8 mouse cellular contexts compared by ENCODE assay signal in genomic region chr4:43043644-43044357, GRCm38 (mm10). TPM values are rescaled to one million over a fixed set of nuclear protein-coding genes. Genes with fewer than 3 reads are reported as not detected.
A peak's percentile ranks its signal among the peaks of the same experiment; 100 is the strongest.
DNase-seq lines count a peak whose midpoint lies in the region; ATAC-seq lines count a peak whose summit lies in the region.

No protein-coding gene starts in this region.

- peaks cover 48% of the 10 kb centered on the region for H3K4me1 ChIP-seq in forebrain, embryonic 15.5 days
- H3K4me1 ChIP-seq in hindbrain, embryonic 16.5 days (ENCODE audit: control insufficient read depth, insufficient read depth, low read depth, low read length) = peaks cover 35% of the 10 kb centered on the region
- H3K4me1 ChIP-seq in limb, embryonic 13.5 days = peaks cover 31% of the 10 kb centered on the region
- peaks cover 58% of the 10 kb centered on the region for H3K4me1 ChIP-seq in midbrain, embryonic 13.5 days (replicated peaks)

- H3K27me3 ChIP-seq in forebrain, embryonic 15.5 days = no peaks in the 10 kb centered on the region
- no peaks in the 10 kb centered on the region for H3K27me3 ChIP-seq in hindbrain, embryonic 16.5 days (replicated peaks; ENCODE audit: control insufficient read depth, insufficient read depth, low read length)
- H3K27me3 ChIP-seq in limb, embryonic 13.5 days = no peaks in the 10 kb centered on the region
- no peaks in the 10 kb centered on the region for H3K27me3 ChIP-seq in midbrain, embryonic 13.5 days

- peak overlapping the region; percentile 81 for H3K4me2 ChIP-seq in forebrain, embryonic 15.5 days (replicated peaks)
- H3K4me2 ChIP-seq in hindbrain, embryonic 16.5 days (ENCODE audit: low read length) = peak overlapping the region; percentile 72
- peak overlapping the region; percentile 86 for H3K4me2 ChIP-seq in limb, embryonic 13.5 days (replicated peaks)
- H3K4me2 ChIP-seq in midbrain, embryonic 13.5 days (replicated peaks) = peak overlapping the region; percentile 80

- no peaks in the 10 kb centered on the region for H3K9me3 ChIP-seq in forebrain, embryonic 15.5 days
- no peaks in the 10 kb centered on the region for H3K9me3 ChIP-seq in hindbrain, embryonic 16.5 days (ENCODE audit: control insufficient read depth, low read length)
- H3K9me3 ChIP-seq in limb, embryonic 13.5 days = no peaks in the 10 kb centered on the region
- H3K9me3 ChIP-seq in midbrain, embryonic 13.5 days = no peaks in the 10 kb centered on the region

- peak overlapping the region; percentile 55 for H3K9ac ChIP-seq in forebrain, embryonic 15.5 days (replicated peaks)
- peak overlapping the region; percentile 63 for H3K9ac ChIP-seq in hindbrain, embryonic 16.5 days (ENCODE audit: low read depth, low read length)
- peak overlapping the region; percentile 1; the same call in 1 of the 2 replicates for H3K9ac ChIP-seq in limb, embryonic 13.5 days
- H3K9ac ChIP-seq in midbrain, embryonic 13.5 days (replicated peaks) = peak overlapping the region; percentile 73

- no peak for ATAC-seq in cerebellum, adult (ENCODE audit: insufficient number of reproducible peaks, low FRiP score, low TSS enrichment)
- ATAC-seq in forebrain, embryonic 15.5 days (replicated peaks) = peak; percentile 53
- ATAC-seq in hindbrain, embryonic 16.5 days = peak; percentile 65
- ATAC-seq in limb, embryonic 13.5 days (ENCODE audit: low FRiP score, low read depth) = no peak
- peak; percentile 76 for ATAC-seq in midbrain, embryonic 13.5 days

- peak; percentile 47 to 51 for DNase-seq in cerebellum, postnatal 10 days
- peak; percentile 86 for DNase-seq in adrenal gland, adult 2 months
- DNase-seq in spleen, postnatal 10 days (ENCODE audit: low spot score in 2 of 2) = peak; percentile 35 to 80

- peak overlapping the region; percentile 71 for H3K4me3 ChIP-seq in forebrain, embryonic 15.5 days
- H3K4me3 ChIP-seq in hindbrain, embryonic 16.5 days (ENCODE audit: low read length) = peak overlapping the region; percentile 55; the same call in 1 of the 2 replicates
- no peak overlapping the region for H3K4me3 ChIP-seq in limb, embryonic 13.5 days
- H3K4me3 ChIP-seq in midbrain, embryonic 13.5 days (replicated peaks) = peak overlapping the region; percentile 52

- peak overlapping the region; percentile 93 for H3K27ac ChIP-seq in forebrain, embryonic 15.5 days (replicated peaks)
- peak overlapping the region; percentile 92 for H3K27ac ChIP-seq in hindbrain, embryonic 16.5 days (ENCODE audit: low read depth, low read length)
- no peak overlapping the region for H3K27ac ChIP-seq in limb, embryonic 13.5 days
- peak overlapping the region; percentile 95 for H3K27ac ChIP-seq in midbrain, embryonic 13.5 days

- H3K36me3 ChIP-seq in forebrain, embryonic 15.5 days = no peaks in the 10 kb centered on the region
- no peaks in the 10 kb centered on the region for H3K36me3 ChIP-seq in hindbrain, embryonic 16.5 days (ENCODE audit: control insufficient read depth, insufficient read depth, low read length)
- H3K36me3 ChIP-seq in limb, embryonic 13.5 days = no peaks in the 10 kb centered on the region
- H3K36me3 ChIP-seq in midbrain, embryonic 13.5 days = no peaks in the 10 kb centered on the region

- 5% methylated on average over 7 of the region's 7 CpGs for WGBS in forebrain, embryonic 15.5 days
- 7% methylated on average over 7 of the region's 7 CpGs for WGBS in hindbrain, embryonic 16.5 days
- 29% methylated on average over 7 of the region's 7 CpGs for WGBS in limb, embryonic 13.5 days
- 3% methylated on average over 7 of the region's 7 CpGs for WGBS in midbrain, embryonic 13.5 days

RNA-seq across cellular contexts. Expression of gene Fam214b, which starts 2.2 kb away (rescaled TPM):
- 10 to 100 TPM; 51.5 TPM for total RNA-seq in adrenal gland, adult 2 months (2021)
- polyA plus RNA-seq in adrenal gland, adult 2 months (2012; rRNA removed) = 42.1 and 43.5 TPM in 2 replicates
- 44.8 and 45.3 TPM in 2 replicates for polyA plus RNA-seq in forebrain, embryonic 15.5 days (2015; fragmentation: Nextera tagmentation; extraction: Ambion mirVana)
- polyA plus RNA-seq in hindbrain, embryonic 16.5 days (2015; fragmentation: Nextera tagmentation; extraction: Ambion mirVana) = 32.3 and 36.3 TPM in 2 replicates
- 13.7 and 14.7 TPM in 2 replicates for polyA plus RNA-seq in limb, embryonic 13.5 days (2015; fragmentation: Nextera tagmentation; extraction: Ambion mirVana)
- 45.4 and 55.2 TPM in 2 replicates for polyA plus RNA-seq in midbrain, embryonic 13.5 days (2015; fragmentation: Nextera tagmentation; extraction: Ambion mirVana)

RNA-seq across cellular contexts. Expression of gene Stoml2, which starts 12.3 kb away (rescaled TPM):
- 100 to 1,000 TPM; 227 to 252 TPM for total RNA-seq in adrenal gland, adult 2 months (2021)
- polyA plus RNA-seq in adrenal gland, adult 2 months (2012; rRNA removed) = 192 and 291 TPM in 2 replicates
- polyA plus RNA-seq in forebrain, embryonic 15.5 days (2015; fragmentation: Nextera tagmentation; extraction: Ambion mirVana) = 259 and 263 TPM in 2 replicates
- 234 and 261 TPM in 2 replicates for polyA plus RNA-seq in hindbrain, embryonic 16.5 days (2015; fragmentation: Nextera tagmentation; extraction: Ambion mirVana)
- 343 and 345 TPM in 2 replicates for polyA plus RNA-seq in limb, embryonic 13.5 days (2015; fragmentation: Nextera tagmentation; extraction: Ambion mirVana)
- polyA plus RNA-seq in midbrain, embryonic 13.5 days (2015; fragmentation: Nextera tagmentation; extraction: Ambion mirVana) = 245 and 253 TPM in 2 replicates

RNA-seq across cellular contexts. Expression of gene Unc13b, which starts 15.0 kb away (rescaled TPM):
- 10 to 100 TPM; 10.6 to 11.1 TPM for total RNA-seq in adrenal gland, adult 2 months (2021)
- 6.0 and 8.6 TPM in 2 replicates for polyA plus RNA-seq in adrenal gland, adult 2 months (2012; rRNA removed)
- 17.9 and 18.7 TPM in 2 replicates for polyA plus RNA-seq in forebrain, embryonic 15.5 days (2015; fragmentation: Nextera tagmentation; extraction: Ambion mirVana)
- polyA plus RNA-seq in hindbrain, embryonic 16.5 days (2015; fragmentation: Nextera tagmentation; extraction: Ambion mirVana) = 13.0 and 16.5 TPM in 2 replicates
- polyA plus RNA-seq in limb, embryonic 13.5 days (2015; fragmentation: Nextera tagmentation; extraction: Ambion mirVana) = 2.5 and 2.7 TPM in 2 replicates
- polyA plus RNA-seq in midbrain, embryonic 13.5 days (2015; fragmentation: Nextera tagmentation; extraction: Ambion mirVana) = 20.0 and 20.2 TPM in 2 replicates

RNA-seq across cellular contexts. Expression of gene Pigo, which starts 18.2 kb away (rescaled TPM):
- 10 to 100 TPM; 16.5 to 20.2 TPM for total RNA-seq in adrenal gland, adult 2 months (2021)
- polyA plus RNA-seq in adrenal gland, adult 2 months (2012; rRNA removed) = 21.3 and 25.4 TPM in 2 replicates
- 23.2 and 23.8 TPM in 2 replicates for polyA plus RNA-seq in forebrain, embryonic 15.5 days (2015; fragmentation: Nextera tagmentation; extraction: Ambion mirVana)
- polyA plus RNA-seq in hindbrain, embryonic 16.5 days (2015; fragmentation: Nextera tagmentation; extraction: Ambion mirVana) = 28.5 and 30.8 TPM in 2 replicates
- polyA plus RNA-seq in limb, embryonic 13.5 days (2015; fragmentation: Nextera tagmentation; extraction: Ambion mirVana) = 25.7 and 26.0 TPM in 2 replicates
- polyA plus RNA-seq in midbrain, embryonic 13.5 days (2015; fragmentation: Nextera tagmentation; extraction: Ambion mirVana) = 25.3 and 29.9 TPM in 2 replicates

RNA-seq across cellular contexts. Expression of gene Fancg, which starts 33.5 kb away (rescaled TPM):
- 1 to 10 TPM; 7.7 to 8.9 TPM for total RNA-seq in adrenal gland, adult 2 months (2021)
- polyA plus RNA-seq in adrenal gland, adult 2 months (2012; rRNA removed) = 10.8 and 13.5 TPM in 2 replicates
- polyA plus RNA-seq in forebrain, embryonic 15.5 days (2015; fragmentation: Nextera tagmentation; extraction: Ambion mirVana) = 28.1 and 29.9 TPM in 2 replicates
- polyA plus RNA-seq in hindbrain, embryonic 16.5 days (2015; fragmentation: Nextera tagmentation; extraction: Ambion mirVana) = 22.7 and 25.8 TPM in 2 replicates
- polyA plus RNA-seq in limb, embryonic 13.5 days (2015; fragmentation: Nextera tagmentation; extraction: Ambion mirVana) = 19.5 and 20.7 TPM in 2 replicates
- polyA plus RNA-seq in midbrain, embryonic 13.5 days (2015; fragmentation: Nextera tagmentation; extraction: Ambion mirVana) = 17.0 and 18.7 TPM in 2 replicates

Comparison
In these comparisons a context has a peak if more than half of its experiments do, and no peak if none do; other contexts are left out.
1. ATAC-seq: peak in forebrain, embryonic 15.5 days (single experiment), hindbrain, embryonic 16.5 days (single experiment) and midbrain, embryonic 13.5 days (single experiment); none in cerebellum, adult (single experiment) and limb, embryonic 13.5 days (single experiment).
2. H3K9ac ChIP-seq: peak in every context shown above with its lines; median percentile 73 in midbrain, embryonic 13.5 days; 63 in hindbrain, embryonic 16.5 days; 55 in forebrain, embryonic 15.5 days; 1 in limb, embryonic 13.5 days.
3. Peak in every context shown above with its lines, with median percentiles within 50 percentile points of each other: DNase-seq and H3K4me2 ChIP-seq.